Mouse (Mus musculus): Measurements from ENCODE around the gene Atxn2.
"Not testable (repeated sequence)": the region's sequence is repeated elsewhere in the genome, so short reads cannot be mapped to it uniquely, and the experiment has no call there.

The Atxn2 gene

GRCm38 (mm10) chr5:121711174-121711927, at the start of gene Atxn2:
Gene Atxn2, plus strand, starts transcription at chr5:121711337.
- DNase-seq (ENCODE audit: low read depth) = peak; percentile 90

DNA sequence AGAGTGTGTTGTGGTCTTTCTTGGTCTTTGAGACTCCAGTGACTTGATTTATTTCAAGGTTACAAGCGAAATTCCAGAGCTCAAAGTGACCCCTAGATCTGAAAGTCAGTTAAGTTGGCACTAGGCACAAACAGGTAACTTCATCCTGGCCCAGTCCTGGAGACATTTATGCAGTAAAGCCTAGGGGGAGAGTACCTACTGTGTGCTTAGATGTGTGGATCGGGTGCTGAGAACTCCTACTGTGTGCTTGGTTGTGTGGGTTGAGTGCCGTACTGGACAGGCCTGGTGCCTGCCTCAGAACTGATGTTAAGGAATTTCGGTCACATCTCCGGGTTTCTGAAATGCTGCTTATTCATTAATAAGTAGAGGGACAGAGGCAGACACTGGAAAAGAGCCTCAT, 49.6 kb upstream of the Atxn2 start:
- DNase-seq (ENCODE audit: low read depth) = no peak

DNA sequence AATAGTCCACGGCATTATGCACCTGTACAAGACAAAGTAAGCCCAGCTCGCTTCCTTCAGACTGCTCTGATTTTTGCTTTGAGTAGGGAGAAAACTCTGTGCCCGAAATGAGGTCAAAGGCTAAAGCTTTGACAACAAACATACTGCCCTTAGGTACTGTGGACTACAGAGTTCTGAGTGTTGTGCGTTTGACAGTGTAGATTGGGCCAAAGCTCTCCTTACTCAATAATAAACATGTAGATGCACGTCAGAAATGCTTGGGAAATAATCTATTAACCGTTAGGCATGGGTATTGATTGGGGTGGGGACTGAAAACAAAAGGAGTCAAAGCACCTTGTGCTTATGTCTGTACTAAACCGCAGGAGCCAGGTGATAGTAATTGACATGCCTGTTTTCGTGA, 47.7 kb upstream of the Atxn2 start:
- no peak for DNase-seq (ENCODE audit: low read depth)

GRCm38 (mm10) chr5:121664078-121664477, 47.1 kb upstream of the Atxn2 start:
- no peak for DNase-seq (ENCODE audit: low read depth)

- DNase-seq (ENCODE audit: low read depth) = no peak
Observed at GRCm38 (mm10) chr5:121664971-121665370, 46.2 kb upstream of the Atxn2 start.

DNA sequence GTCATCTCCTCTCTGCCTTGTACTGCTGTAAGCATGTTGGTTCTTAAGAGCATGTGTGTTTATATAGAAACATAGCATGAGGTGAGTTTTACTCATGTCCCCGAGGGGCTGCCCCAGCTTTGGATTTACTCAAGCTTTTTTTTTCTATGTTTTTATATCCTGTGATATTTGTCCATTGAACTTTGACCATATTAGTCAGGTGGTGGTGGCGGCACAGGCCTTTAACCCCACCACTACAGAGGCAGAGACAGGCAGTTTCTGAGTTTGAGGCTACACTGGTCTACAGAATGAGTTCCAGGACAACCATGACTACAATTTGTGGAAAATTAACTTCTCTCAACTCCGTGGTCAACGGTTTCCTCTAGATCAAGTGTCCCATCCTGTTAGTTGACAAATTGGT, 44.1 kb upstream of the Atxn2 start:
- DNase-seq (ENCODE audit: low read depth) = no peak

GRCm38 (mm10) chr5:121668411-121668810, 42.7 kb upstream of the Atxn2 start:
- peak; percentile 55 for DNase-seq (ENCODE audit: low read depth)

- DNase-seq (ENCODE audit: low read depth) = peak; percentile 50
Observed at GRCm38 (mm10) chr5:121670412-121670811, 40.7 kb upstream of the Atxn2 start.

- no peak for DNase-seq (ENCODE audit: low read depth)
Observed at GRCm38 (mm10) chr5:121682250-121682649, 28.9 kb upstream of the Atxn2 start.

GRCm38 (mm10) chr5:121685495-121685894, 25.6 kb upstream of the Atxn2 start:
- DNase-seq (ENCODE audit: low read depth) = peak; percentile 82

GRCm38 (mm10) chr5:121686113-121686898, 24.8 kb upstream of the Atxn2 start:
- DNase-seq (ENCODE audit: low read depth) = peak; percentile 17

DNA sequence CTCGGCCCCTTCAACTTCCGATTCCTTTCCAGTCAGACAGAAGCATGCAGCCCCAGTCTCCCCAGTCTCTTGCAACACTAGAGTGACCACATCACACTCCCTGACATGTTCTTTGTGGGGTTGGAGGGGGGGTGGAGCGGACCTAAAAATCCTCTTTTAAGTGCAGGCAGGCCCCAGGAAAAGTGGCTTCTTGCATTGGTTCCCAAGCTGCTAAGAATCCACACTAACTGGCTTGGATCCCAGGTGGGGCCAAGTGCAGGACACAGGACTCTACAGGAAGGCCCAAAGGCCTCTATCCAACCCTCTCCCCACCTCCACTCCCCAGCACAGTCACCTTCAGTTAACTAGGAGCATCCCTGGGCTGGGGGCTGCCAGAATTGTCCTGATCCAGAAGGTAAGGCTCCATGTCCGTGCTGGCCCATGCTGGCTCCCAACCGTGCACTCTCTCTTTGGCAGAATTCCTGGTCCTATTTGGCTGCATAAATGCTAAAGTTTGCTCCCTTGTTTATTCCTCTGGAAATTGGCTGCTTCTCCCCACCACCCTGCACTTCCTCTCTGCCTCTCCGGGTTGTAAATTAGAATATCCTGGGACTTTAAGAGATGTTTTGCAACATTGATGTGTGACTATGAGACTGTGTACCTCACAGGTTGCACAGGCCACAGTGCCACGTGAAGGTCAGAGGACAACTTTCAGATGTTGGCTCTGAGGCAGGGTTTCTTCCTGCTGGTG, 20.5 kb upstream of the Atxn2 start:
- peak; percentile 58 for DNase-seq (ENCODE audit: low read depth)

DNA sequence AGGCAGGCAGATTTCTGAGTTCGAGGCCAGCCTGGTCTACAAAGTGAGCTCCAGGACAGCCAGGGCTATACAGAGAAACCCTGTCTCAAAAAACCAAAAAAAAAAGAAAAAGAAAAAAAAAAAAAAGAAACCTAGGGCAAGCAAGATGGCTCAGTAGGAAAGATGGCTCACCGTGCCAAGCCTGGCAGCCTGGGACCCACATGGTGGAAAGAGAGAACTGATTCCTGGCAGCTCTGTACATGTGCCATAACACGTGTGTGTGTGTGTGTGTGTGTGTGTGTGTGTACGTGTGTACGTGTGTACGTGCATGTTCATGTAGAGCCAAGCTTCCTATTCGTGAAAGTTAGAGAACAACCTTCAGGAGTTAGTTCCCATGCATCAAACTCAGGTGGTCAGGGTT, 19.7 kb upstream of the Atxn2 start:
- not testable (repeated sequence) for DNase-seq (ENCODE audit: low read depth)

GRCm38 (mm10) chr5:121692897-121693296, 18.2 kb upstream of the Atxn2 start:
- DNase-seq (ENCODE audit: low read depth) = no peak

GRCm38 (mm10) chr5:121696761-121697160, 14.4 kb upstream of the Atxn2 start:
- no peak for DNase-seq (ENCODE audit: low read depth)

- DNase-seq (ENCODE audit: low read depth) = no peak
Observed at GRCm38 (mm10) chr5:121699891-121700290, 11.2 kb upstream of the Atxn2 start.

GRCm38 (mm10) chr5:121700496-121700895, 10.6 kb upstream of the Atxn2 start:
- peak; percentile 82 for DNase-seq (ENCODE audit: low read depth)

- DNase-seq (ENCODE audit: low read depth) = peak; percentile 12
Observed at GRCm38 (mm10) chr5:121701111-121701769, 9.9 kb upstream of the Atxn2 start.

GRCm38 (mm10) chr5:121703341-121703740, 7.8 kb upstream of the Atxn2 start:
- DNase-seq (ENCODE audit: low read depth) = no peak

DNA sequence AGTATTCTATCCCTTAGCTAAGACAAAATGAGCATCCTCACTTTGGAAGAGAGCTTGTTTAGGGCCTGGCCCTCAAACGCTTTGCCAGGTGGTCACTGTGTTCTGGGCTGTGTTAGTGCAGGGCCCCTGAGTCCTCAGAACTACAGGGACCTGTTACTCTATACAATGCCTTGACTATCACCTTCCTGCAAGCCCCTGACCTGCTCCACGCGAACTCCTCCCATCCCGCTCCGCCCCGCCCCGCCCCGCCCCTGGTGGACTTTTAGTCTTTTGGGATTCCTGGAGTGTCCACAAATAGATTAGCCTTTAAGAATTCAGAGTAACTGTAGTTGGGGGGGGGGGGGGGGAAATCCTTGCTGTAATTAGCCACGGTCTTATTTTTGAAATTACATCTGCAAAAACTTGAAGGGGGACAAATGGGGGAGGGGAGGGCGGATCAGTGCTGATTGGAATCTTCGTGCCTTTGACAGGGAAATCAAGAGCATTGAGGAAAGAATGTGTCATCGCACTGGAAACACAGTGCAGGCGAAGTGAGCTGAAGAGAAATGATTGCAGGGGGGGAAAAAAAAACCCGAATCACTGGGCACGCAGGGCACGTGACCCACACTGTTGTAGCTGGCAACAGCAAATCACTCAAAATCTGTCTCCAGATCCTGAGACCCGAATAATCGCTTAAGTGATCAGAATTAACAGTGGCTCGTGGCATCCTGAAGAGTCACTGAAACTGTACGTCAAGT, 6.5 kb upstream of the Atxn2 start:
- peak; percentile 54 for DNase-seq (ENCODE audit: low read depth)

GRCm38 (mm10) chr5:121710402-121710801, 735 bp upstream of the Atxn2 start:
- no peak for DNase-seq (ENCODE audit: low read depth)

- DNase-seq (ENCODE audit: low read depth) = no peak
Observed at GRCm38 (mm10) chr5:121710851-121711173, 325 bp upstream of the Atxn2 start.

Data from NIH3T3 (cell line).